ENCODE assay signal across 19 mouse cellular contexts in the genomic region with DNA sequence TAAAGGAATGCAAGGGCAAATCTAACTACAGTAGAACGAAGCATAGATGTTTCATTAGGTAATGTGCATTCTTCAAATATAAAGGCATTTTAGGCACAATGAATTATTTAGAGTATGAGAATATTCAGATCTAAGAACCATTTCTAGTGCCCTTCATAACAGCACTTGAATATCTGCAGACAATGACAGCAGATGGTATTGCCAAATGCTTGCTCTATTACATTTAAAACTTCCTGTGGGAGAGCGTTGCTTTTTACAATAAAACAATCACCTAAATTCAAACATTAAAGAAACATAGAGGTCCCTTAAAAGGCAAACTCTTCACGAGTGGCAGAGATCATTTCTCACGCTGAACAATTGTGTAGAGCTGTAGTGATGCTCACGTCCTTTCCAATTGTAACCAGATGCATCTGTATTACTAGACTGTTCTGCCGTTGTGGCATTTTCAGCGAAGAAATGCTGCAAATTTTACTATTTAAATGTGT.
DNase-seq lines count a peak whose midpoint lies in the region; ATAC-seq and TF ChIP-seq lines count a peak whose summit lies in the region.
"Had no signal": no experiment of that assay in that cellular context is flagged by ENCODE, and none has a peak within 500 bp of the region (broad histone marks: within the 10 kb centered on the region; RNA-seq: fewer than 3 reads in every experiment).

No protein-coding gene starts in this region.

- no peak overlapping the region for H3K9ac ChIP-seq in forebrain, postnatal 0 days
- H3K9ac ChIP-seq in forebrain, embryonic 13.5 days: no peak overlapping the region
- no peak overlapping the region for H3K9ac ChIP-seq in kidney, embryonic 14.5 days (ENCODE audit: low read depth, low read length)
- H3K9ac ChIP-seq: heart, embryonic 13.5 days; hindbrain, embryonic 12.5 days had no signal

- WGBS in forebrain, postnatal 0 days: 62% methylated on average over 7 of the region's 7 CpGs
- 82% methylated on average over 7 of the region's 7 CpGs for WGBS in forebrain, embryonic 13.5 days
- 86% methylated on average over 7 of the region's 7 CpGs for WGBS in kidney, embryonic 14.5 days

- H3K4me3 ChIP-seq in forebrain, postnatal 0 days (ENCODE audit: low read depth, low read length): no peak overlapping the region
- H3K4me3 ChIP-seq in forebrain, embryonic 13.5 days: no peak overlapping the region
- H3K4me3 ChIP-seq in kidney, embryonic 14.5 days (ENCODE audit: low read length): no peak overlapping the region
- H3K4me3 ChIP-seq: embryonic facial prominence, embryonic 10.5 days; heart, embryonic 13.5 days; hindbrain, embryonic 12.5 days had no signal

- no peaks in the 10 kb centered on the region for H3K4me1 ChIP-seq in forebrain, postnatal 0 days (ENCODE audit: insufficient read depth)
- no peaks in the 10 kb centered on the region for H3K4me1 ChIP-seq in forebrain, embryonic 13.5 days
- no peaks in the 10 kb centered on the region for H3K4me1 ChIP-seq in kidney, embryonic 14.5 days (ENCODE audit: control insufficient read depth, insufficient read depth, low read length)
- H3K4me1 ChIP-seq: embryonic facial prominence, embryonic 10.5 days; heart, embryonic 13.5 days; hindbrain, embryonic 12.5 days had no signal

- H3K4me2 ChIP-seq in forebrain, postnatal 0 days (ENCODE audit: low read depth): no peak overlapping the region
- H3K4me2 ChIP-seq in forebrain, embryonic 13.5 days: no peak overlapping the region
- no peak overlapping the region for H3K4me2 ChIP-seq in kidney, embryonic 14.5 days (replicated peaks; ENCODE audit: low read depth, low read length)
- H3K4me2 ChIP-seq: heart, embryonic 13.5 days; hindbrain, embryonic 12.5 days had no signal

- H3K27me3 ChIP-seq in forebrain, postnatal 0 days (ENCODE audit: insufficient read depth, low read length): no peaks in the 10 kb centered on the region
- no peaks in the 10 kb centered on the region for H3K27me3 ChIP-seq in forebrain, embryonic 13.5 days
- no peaks in the 10 kb centered on the region for H3K27me3 ChIP-seq in kidney, embryonic 14.5 days (ENCODE audit: control insufficient read depth, insufficient read depth, low read length)
- H3K27me3 ChIP-seq: heart, embryonic 13.5 days; hindbrain, embryonic 12.5 days had no signal

- H3K36me3 ChIP-seq in forebrain, postnatal 0 days (ENCODE audit: insufficient read depth): no peaks in the 10 kb centered on the region
- H3K36me3 ChIP-seq in forebrain, embryonic 13.5 days (ENCODE audit: poor library complexity, severe bottlenecking): no peaks in the 10 kb centered on the region
- no peaks in the 10 kb centered on the region for H3K36me3 ChIP-seq in kidney, embryonic 14.5 days (ENCODE audit: control insufficient read depth, insufficient read depth, low read length)
- H3K36me3 ChIP-seq: embryonic facial prominence, embryonic 10.5 days; heart, embryonic 13.5 days; hindbrain, embryonic 12.5 days had no signal

- DNase-seq in forebrain, postnatal 0 days: peak; percentile 27
- peak; percentile 34 for DNase-seq in brain, embryonic 14.5 days (ENCODE audit: low read depth)
- peak; percentile 56 for DNase-seq in layer of hippocampus, adult 9-10 months (ENCODE audit: low spot score)
- peak; percentile 3 to 18 for DNase-seq in layer of hippocampus, postnatal 36 days
- DNase-seq in adrenal gland, adult (ENCODE audit: inconsistent age in 2 of 2, low spot score in 1 of 2): no peak
- DNase-seq: adrenal gland, adult 8-10 months; cerebellum, adult 2 months; cerebellum, postnatal 10 days; gastrocnemius, postnatal 36 days; heart, adult 11 months; heart, postnatal 4 days had no signal

- ATAC-seq in forebrain, postnatal 0 days: no peak; the same call in 1 of the 2 replicates
- no peak for ATAC-seq in forebrain, embryonic 13.5 days
- ATAC-seq in kidney, embryonic 14.5 days (ENCODE audit: low FRiP score, low TSS enrichment): no peak
- ATAC-seq: hindbrain, embryonic 16.5 days; inflammation-experienced regulatory T-cells, adult 6 months; intestine, postnatal 0 days had no signal

- TF ChIP-seq CTCF in forebrain, postnatal 0 days (IDR thresholded peaks at IDR 0.05; ENCODE audit: low read depth): no peak
- TF ChIP-seq CTCF in brain, embryonic 14.5 days (IDR thresholded peaks at IDR 0.05; ENCODE audit: borderline replicate concordance, extremely low read depth, insufficient read depth, insufficient read length): no peak

- TF ChIP-seq POLR2A in brain, embryonic 14.5 days (IDR thresholded peaks at IDR 0.05; ENCODE audit: borderline replicate concordance, extremely low read depth, insufficient read depth, insufficient read length, poor library complexity, severe bottlenecking): no peak

- no peaks in the 10 kb centered on the region for H3K9me3 ChIP-seq in forebrain, postnatal 0 days (ENCODE audit: low read length)
- no peaks in the 10 kb centered on the region for H3K9me3 ChIP-seq in forebrain, embryonic 13.5 days (replicated peaks)
- H3K9me3 ChIP-seq in kidney, embryonic 14.5 days (ENCODE audit: control insufficient read depth, low read length): no peaks in the 10 kb centered on the region
- H3K9me3 ChIP-seq: embryonic facial prominence, embryonic 10.5 days; heart, embryonic 13.5 days; hindbrain, embryonic 12.5 days had no signal

- H3K27ac ChIP-seq in forebrain, postnatal 0 days (ENCODE audit: low read depth, low read length): no peak overlapping the region
- H3K27ac ChIP-seq in forebrain, embryonic 13.5 days: no peak overlapping the region
- no peak overlapping the region for H3K27ac ChIP-seq in kidney, embryonic 14.5 days (ENCODE audit: low read depth, low read length)
- H3K27ac ChIP-seq: embryonic facial prominence, embryonic 10.5 days; heart, embryonic 13.5 days; hindbrain, embryonic 12.5 days had no signal

Comparison
In these comparisons a context has a peak if more than half of its experiments do, and no peak if none do; other contexts are left out.
1. DNase-seq: peak in forebrain, postnatal 0 days (single experiment), brain, embryonic 14.5 days (single experiment), layer of hippocampus, adult 9-10 months (single experiment) and layer of hippocampus, postnatal 36 days (2 of 2); none in adrenal gland, adult (0 of 2).